Mouse (Mus musculus) ES-Bruce4 (cell line): ENCODE measurements at regions not wholly inside any gene's neighbourhood (a gene's known extent, or its start where the extent isn't known, plus 50 kb on each side); places are given as distances from the start of the nearest gene placed in this dataset.

Experiments used
- H3K27ac ChIP-seq: 2 replicates; pipeline ENCODE4 v1.5.1; 2012; ENCODE audit warnings: low read length, inconsistent platforms; ENCODE audit not compliant: insufficient read depth
- H3K27me3 ChIP-seq: 2 replicates; pipeline ENCODE4 v1.6.1; 2012; ENCODE audit warnings: mild to moderate bottlenecking, low read length, inconsistent platforms; ENCODE audit not compliant: control insufficient read depth, poor library complexity, insufficient read depth, severe bottlenecking
- H3K36me3 ChIP-seq: 2 replicates; pipeline ENCODE4 v1.6.1; 2012; ENCODE audit warnings: inconsistent platforms, mild to moderate bottlenecking, low read length, moderate library complexity; ENCODE audit not compliant: control insufficient read depth, poor library complexity, insufficient read depth, severe bottlenecking
- H3K4me1 ChIP-seq: one replicate; pipeline ENCODE4 v1.8.1; 2011; ENCODE audit warnings: low read length; ENCODE audit not compliant: control insufficient read depth, insufficient read depth
- H3K4me3 ChIP-seq: 2 replicates; pipeline ENCODE4 v1.5.1; 2011; ENCODE audit warnings: low read depth, mild to moderate bottlenecking, low read length
- H3K9ac ChIP-seq: 2 replicates; pipeline ENCODE4 v1.6.1; 2012; ENCODE audit warnings: low read depth, mild to moderate bottlenecking, inconsistent platforms; ENCODE audit not compliant: poor library complexity, severe bottlenecking
- H3K9me3 ChIP-seq: replicated peaks from 2 replicates; pipeline ENCODE4 v1.6.1; 2012; ENCODE audit warnings: mild to moderate bottlenecking, low read length, inconsistent platforms; ENCODE audit not compliant: control insufficient read depth, poor library complexity, insufficient read depth, severe bottlenecking
- CTCF ChIP-seq: IDR thresholded peaks from one replicate; pipeline ENCODE4 v1.8.1; 2011; ENCODE audit warnings: low read depth, low read length
- EP300 ChIP-seq: IDR thresholded peaks from 2 replicates; pipeline ENCODE4 v1.6.1; 2011; ENCODE audit warnings: low read depth, low read length; ENCODE audit not compliant: insufficient read depth
- POLR2A ChIP-seq: IDR thresholded peaks from one replicate; pipeline ENCODE4 v1.8.1; 2011; ENCODE audit warnings: low read length; ENCODE audit not compliant: insufficient read depth

GRCm38 (mm10) chr13:54847764-54848183 is 58.6 kb downstream of the Tspan17 start:
- H3K36me3 ChIP-seq = no peaks in the 10 kb centered on the region
- no peak overlapping the region for H3K4me3 ChIP-seq
- H3K9ac ChIP-seq = no peak overlapping the region
- TF ChIP-seq POLR2A (no peak), CTCF (no peak), EP300 (no peak)
- no peaks in the 10 kb centered on the region for H3K27me3 ChIP-seq
- no peaks in the 10 kb centered on the region for H3K4me1 ChIP-seq
- no peaks in the 10 kb centered on the region for H3K9me3 ChIP-seq
- no peak overlapping the region for H3K27ac ChIP-seq

GRCm38 (mm10) chr13:54851131-54851530 is 62.0 kb downstream of the Tspan17 start:
- Histone ChIP-seq H3K9me3 (no peaks in the 10 kb centered on the region), H3K4me3 (no peak overlapping the region), H3K9ac (no peak overlapping the region), H3K4me1 (no peaks in the 10 kb centered on the region), H3K27me3 (no peaks in the 10 kb centered on the region), H3K36me3 (no peaks in the 10 kb centered on the region), H3K27ac (no peak overlapping the region)
- no peak for TF ChIP-seq EP300
- no peak for TF ChIP-seq POLR2A
- TF ChIP-seq CTCF = no peak

- H3K27ac ChIP-seq = no peak overlapping the region
- H3K36me3 ChIP-seq = no peaks in the 10 kb centered on the region
- H3K4me3 ChIP-seq = no peak overlapping the region
- H3K4me1 ChIP-seq = no peaks in the 10 kb centered on the region
- no peaks in the 10 kb centered on the region for H3K9me3 ChIP-seq
- no peak for TF ChIP-seq CTCF
- no peak for TF ChIP-seq EP300
- no peak for TF ChIP-seq POLR2A
- H3K27me3 ChIP-seq = no peaks in the 10 kb centered on the region
- H3K9ac ChIP-seq = no peak overlapping the region
Observed at GRCm38 (mm10) chr13:54855333-54856238, 66.4 kb downstream of the Tspan17 start.

- Histone ChIP-seq H3K27ac (no peak overlapping the region), H3K4me3 (no peak overlapping the region), H3K4me1 (no peaks in the 10 kb centered on the region), H3K27me3 (no peaks in the 10 kb centered on the region), H3K36me3 (no peaks in the 10 kb centered on the region), H3K9ac (no peak overlapping the region), H3K9me3 (no peaks in the 10 kb centered on the region)
- TF ChIP-seq EP300 = no peak
- no peak for TF ChIP-seq POLR2A
- no peak for TF ChIP-seq CTCF
Observed at GRCm38 (mm10) chr13:54862931-54863330, 73.8 kb downstream of the Tspan17 start.

GRCm38 (mm10) chr13:54864048-54864447 is 74.9 kb downstream of the Tspan17 start:
- TF ChIP-seq POLR2A = no peak
- no peak for TF ChIP-seq EP300
- no peak for TF ChIP-seq CTCF
- no peak overlapping the region for H3K27ac ChIP-seq

GRCm38 (mm10) chr13:54872004-54872403 is 77.2 kb upstream of the Unc5a start:
- Histone ChIP-seq H3K36me3 (no peaks in the 10 kb centered on the region), H3K4me3 (peak overlapping the region; percentile 42), H3K27ac (no peak overlapping the region), H3K9me3 (no peaks in the 10 kb centered on the region), H3K9ac (no peak overlapping the region), H3K27me3 (no peaks in the 10 kb centered on the region), H3K4me1 (no peaks in the 10 kb centered on the region)
- no peak for TF ChIP-seq POLR2A
- no peak for TF ChIP-seq EP300
- no peak for TF ChIP-seq CTCF

More at GRCm38 (mm10) chr13:54864048-54864447, 74.9 kb downstream of the Tspan17 start:
- H3K4me1 ChIP-seq = no peaks in the 10 kb centered on the region
- no peak overlapping the region for H3K9ac ChIP-seq
- no peaks in the 10 kb centered on the region for H3K9me3 ChIP-seq
- H3K36me3 ChIP-seq = no peaks in the 10 kb centered on the region
- H3K4me3 ChIP-seq = no peak overlapping the region
- H3K27me3 ChIP-seq = no peaks in the 10 kb centered on the region
